Mouse (Mus musculus) erythroblast, embryonic 14.5 days (primary cell): ENCODE measurements around the gene Gpc6.

Experiments
- GATA1 ChIP-seq: IDR thresholded peaks from 2 replicates; pipeline ENCODE4 v1.6.1; 2012; ENCODE audit warnings: low read length, inconsistent platforms, mixed read lengths
- TAL1 ChIP-seq: IDR thresholded peaks from 3 replicates; pipeline ENCODE4 v1.6.1; 2012; ENCODE audit warnings: low read length, inconsistent platforms, mixed read lengths

GRCm38 (mm10) chr14:117923667-117924066 lies 998.6 kb downstream of the Gpc6 start:
- TF ChIP-seq GATA1 (no peak), TAL1 (no peak)
